Mouse (Mus musculus): ENCODE data around the gene Aldh1a1. TPM values are rescaled to one million over a fixed set of nuclear protein-coding genes. Genes with fewer than 3 reads are reported as not detected.
A peak's percentile ranks its signal among the peaks of the same experiment; 100 is the strongest.

Gene Aldh1a1
- total RNA-seq, 2 experiments from 2014 or later, result 34.4 to 54.5 TPM

DNA sequence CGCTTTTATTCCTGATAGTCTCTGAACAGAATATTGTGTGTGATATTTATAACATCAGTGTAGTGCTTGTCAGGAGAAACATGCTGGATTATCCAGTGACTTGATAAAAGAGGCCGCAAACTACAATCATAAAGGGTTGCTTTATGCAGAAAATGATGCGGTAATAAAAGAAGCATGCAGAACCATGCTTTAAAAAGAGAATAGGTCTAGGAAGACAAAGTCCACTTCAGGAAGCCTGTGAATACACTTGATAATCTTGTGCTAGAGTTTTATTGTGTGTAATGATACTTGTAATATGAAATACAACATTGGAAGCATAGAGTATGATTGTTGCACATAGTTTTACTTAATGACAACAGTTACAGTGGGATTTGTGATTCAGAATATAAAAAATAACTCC, 54.5 kb downstream of the Aldh1a1 start:
- DNase-seq (ENCODE audit: low spot score in 2 of 2), result no peak

DNA sequence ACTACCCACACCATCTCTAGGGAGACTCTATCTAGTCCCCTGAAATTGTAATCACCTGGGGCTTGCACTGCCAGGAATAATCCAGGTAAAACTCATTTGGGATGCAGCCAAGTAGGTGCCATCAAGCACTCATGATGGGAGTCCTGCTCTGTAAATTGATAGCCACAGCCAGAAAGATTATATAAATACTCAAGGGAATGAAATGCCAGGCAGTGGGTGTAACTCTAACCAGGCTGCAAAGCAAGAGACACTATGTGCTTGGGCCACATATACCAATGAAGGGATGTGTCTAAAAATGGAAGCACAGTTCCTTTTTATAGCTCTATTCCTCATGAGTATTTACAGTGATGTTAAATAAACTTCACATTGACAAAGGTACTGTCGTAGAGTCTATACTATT, 56.9 kb downstream of the Aldh1a1 start:
- DNase-seq (ENCODE audit: low spot score in 2 of 2), result no peak

DNA sequence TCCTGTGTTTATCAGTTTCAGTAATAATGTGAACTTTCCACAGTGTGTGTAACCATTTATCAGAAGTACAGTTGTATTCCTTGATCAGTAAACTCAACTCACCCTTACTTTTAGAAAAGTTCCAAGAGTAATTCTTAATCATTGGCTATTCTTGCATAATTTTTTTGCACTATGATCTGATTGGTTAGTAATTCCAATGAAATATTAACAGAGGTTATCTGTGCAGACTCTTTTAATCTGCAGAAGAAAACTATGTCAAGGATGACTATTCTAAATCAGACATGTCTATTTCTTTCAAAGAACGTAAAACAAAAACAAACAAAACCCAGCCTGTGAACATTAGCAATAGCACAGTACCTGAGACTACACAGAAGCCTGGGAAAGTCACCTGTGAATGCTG, 62.9 kb downstream of the Aldh1a1 start:
- no peak for DNase-seq (ENCODE audit: low spot score in 2 of 2)

DNA sequence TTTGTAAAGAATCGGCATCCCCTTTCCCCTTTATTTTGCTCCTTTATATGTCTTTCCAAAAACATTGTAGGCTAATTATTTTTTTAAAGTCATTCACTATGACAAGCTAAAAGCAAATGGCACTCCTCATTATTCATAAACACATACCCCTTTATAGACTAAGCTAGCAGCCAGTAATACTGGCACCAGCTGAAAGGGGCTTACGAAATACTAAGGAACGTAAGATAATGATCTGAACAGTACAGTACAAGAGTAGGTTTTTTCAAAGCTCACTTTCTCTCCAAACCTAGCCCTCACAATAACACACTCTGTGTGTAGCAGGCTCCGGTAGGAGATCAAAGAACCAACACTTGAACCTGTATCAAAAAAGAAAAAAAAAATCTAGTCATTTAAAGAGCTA, 64.7 kb downstream of the Aldh1a1 start:
- DNase-seq (ENCODE audit: low spot score in 2 of 2), result no peak

DNA sequence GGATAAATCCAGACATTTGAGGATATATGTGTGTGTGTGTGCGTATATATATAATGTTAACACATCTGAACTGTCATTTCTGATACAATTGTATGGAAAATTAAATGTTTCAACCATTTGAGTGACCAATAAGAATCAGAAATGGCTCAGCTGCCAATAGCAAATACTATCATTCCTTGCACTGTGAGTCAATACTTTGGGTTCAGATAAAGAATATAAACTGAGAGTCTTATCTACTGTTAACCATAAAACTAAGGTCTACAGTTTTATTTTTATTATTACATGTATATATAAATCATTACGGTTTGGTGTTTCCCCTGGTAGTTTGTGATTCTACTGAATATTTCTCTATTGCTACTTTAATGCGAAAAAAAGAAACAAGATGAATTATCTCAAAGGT, 65.6 kb downstream of the Aldh1a1 start:
- DNase-seq (ENCODE audit: low spot score in 2 of 2), result no peak

DNA sequence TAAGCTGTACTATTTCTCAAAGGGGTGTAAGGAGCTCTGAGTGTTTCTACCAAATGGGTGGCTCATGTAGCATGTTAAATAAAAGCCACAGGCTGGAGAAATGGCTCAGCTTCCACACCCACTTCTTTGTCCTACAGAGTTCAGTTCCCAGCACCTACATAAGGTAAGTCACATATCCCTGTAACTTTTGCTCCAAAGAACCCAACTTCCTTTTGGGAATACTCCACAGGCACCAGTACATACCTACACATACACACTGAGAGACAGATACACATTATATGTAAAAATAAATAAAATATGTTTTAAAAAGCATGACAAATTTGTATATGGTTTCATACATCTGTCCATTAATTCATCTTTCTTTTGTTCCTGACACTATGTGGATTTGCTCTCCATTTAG, 66.0 kb downstream of the Aldh1a1 start:
- DNase-seq (ENCODE audit: low spot score in 2 of 2), result no peak

DNA sequence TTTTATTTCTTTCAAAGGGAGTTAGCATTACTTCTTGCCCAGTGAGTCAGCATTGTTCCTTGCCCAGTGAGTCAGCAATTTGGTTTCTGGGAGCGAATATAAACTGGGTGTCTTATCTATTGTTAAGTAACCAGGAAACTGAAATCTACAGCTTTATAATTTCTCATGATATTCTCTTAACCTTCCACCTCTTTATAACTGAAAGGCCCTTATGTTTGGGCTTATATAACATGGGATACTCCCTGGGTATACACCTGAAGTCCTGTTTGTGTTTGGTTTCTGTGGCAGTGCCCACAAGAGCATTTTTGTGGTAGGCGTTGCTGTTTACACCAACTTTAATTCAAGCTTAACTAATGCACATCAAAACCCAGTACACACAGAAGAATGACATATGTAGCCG, 66.4 kb downstream of the Aldh1a1 start:
- DNase-seq (ENCODE audit: low spot score in 2 of 2), result no peak

DNA sequence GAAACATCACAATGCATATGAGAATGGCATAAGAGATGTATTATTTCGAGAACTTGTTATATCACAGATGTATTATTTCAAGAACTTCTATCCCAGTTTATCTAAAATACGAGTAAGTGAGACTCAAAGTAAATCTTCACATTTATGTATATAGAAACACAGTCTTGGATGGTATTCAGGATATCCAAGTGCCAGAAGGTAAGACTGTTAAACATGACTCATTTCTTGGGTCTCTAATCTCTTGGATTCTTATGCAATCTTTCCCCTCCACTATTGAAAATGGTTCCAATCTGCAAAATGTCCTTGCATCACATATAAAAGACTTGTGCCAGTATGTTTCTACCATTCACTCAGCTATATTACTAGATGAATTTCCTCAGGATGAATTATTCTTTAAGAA, 67.4 kb downstream of the Aldh1a1 start:
- DNase-seq (ENCODE audit: low spot score in 2 of 2), result no peak

DNA sequence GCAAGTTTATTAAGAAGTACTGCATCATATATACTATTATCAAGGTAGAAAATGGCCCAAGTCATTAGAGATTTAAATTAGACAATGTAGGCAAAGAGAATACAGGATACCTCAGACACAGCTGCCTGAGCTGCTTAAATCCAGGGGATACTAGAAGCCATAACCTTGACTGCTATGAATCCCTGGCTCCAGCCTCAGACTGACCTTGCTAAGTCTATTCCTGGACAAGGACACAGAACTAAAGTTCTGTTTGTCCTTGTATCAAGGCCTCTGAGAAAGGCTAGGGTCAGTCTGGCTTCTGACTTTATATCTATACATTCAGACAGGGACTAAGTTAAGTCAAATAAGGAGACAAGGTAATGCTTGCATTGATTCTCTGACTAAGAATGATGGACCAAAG, 69.9 kb downstream of the Aldh1a1 start:
- no peak for DNase-seq (ENCODE audit: low spot score in 2 of 2)

DNA sequence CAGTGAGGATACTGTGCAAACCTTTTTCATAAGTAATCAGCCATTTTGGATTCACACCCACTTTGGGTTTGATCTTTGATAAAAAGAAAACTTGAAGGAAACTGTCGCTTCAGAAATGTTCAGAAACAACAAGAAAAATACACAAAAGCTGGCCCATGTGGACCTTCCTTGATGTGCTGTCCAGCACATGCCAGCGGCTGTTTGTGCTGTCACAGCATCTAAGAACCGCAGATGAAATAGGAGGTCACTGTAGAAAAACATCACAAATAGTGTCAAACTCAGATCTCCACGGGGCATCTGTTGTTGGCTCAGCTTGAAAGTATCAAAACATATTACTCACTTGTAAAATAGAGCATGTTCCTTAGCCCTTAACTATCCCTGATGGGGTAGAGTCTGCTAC, 73.8 kb downstream of the Aldh1a1 start:
- no peak for DNase-seq (ENCODE audit: low spot score in 2 of 2)

DNA sequence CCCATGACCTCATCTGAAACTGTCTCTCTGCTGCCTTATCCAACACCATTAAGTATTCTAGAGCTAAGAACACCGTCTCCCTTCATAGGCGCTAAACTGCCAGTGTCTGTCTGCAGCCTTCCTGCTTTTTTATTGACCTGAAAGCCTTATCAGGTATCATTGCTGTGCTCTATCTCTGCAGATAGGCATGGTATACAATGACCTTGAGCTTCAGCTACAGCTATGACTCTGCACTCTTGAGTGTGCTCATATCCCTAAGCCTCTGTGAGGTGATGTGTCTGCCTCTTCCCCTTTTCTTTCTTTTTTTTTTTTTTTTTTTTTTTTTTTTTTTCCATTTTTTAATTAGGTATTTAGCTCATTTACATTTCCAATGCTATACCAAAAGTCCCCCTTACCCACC, 74.5 kb downstream of the Aldh1a1 start:
- DNase-seq (ENCODE audit: low spot score in 2 of 2), result no peak

DNA sequence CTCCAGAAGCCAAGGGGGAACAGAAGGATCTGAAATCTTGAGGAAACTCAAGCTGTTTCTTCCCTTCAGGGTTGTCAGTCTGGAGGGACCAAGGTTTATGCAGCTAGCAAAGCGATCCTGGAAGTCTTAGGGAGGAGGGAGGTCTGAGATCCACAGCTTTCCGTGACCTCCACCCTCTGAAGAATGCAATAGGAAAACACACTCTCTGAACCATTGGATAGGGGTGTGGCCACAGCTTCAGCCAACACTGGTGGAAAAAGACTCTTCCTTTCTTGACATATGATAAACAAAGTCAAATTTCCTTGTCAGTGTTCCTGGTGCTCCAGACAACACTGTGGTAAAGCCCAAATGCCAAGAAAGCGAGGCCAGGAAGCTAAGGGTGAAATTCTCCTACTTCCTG, 84.5 kb downstream of the Aldh1a1 start:
- no peak for DNase-seq (ENCODE audit: low spot score in 2 of 2)

DNA sequence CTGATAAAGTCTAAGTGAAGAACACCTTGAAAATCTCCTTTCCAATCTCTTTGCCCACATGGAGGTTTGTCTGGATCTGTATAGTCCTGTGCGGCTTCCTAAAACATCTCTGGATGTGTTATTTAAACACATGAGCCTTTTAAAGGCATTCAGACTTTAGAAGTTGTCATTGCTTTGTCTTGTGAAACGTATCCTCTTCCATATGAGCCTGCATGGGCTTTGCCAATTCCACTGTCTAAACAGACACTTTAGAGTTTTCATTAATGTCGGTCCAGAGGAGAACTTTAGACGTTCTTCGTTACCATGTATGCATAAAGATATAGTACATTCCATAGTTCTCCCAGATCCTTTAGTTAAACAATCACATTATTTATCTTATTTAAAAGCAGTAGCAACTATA, 84.9 kb downstream of the Aldh1a1 start:
- DNase-seq (ENCODE audit: low spot score in 2 of 2), result no peak

DNA sequence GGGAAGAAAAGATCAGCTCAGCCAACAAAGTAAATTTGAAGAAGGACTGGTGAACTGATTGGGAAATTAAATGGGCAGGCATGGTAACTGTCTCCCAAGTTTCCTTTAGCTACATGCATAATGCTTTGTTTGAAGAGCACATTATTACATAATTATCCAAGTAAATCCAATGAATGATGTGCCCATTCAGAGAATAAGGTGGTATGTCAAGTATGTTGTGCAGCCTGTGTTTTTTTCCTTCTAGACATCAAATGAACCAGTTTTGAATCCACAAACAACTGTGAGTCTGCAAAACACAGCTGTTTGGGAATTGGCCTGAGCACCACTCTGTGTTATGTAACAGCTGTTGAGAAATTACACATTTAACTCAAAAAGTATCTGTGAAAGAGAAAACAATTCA, 107.4 kb downstream of the Aldh1a1 start:
- DNase-seq (ENCODE audit: low spot score in 2 of 2), result no peak

DNA sequence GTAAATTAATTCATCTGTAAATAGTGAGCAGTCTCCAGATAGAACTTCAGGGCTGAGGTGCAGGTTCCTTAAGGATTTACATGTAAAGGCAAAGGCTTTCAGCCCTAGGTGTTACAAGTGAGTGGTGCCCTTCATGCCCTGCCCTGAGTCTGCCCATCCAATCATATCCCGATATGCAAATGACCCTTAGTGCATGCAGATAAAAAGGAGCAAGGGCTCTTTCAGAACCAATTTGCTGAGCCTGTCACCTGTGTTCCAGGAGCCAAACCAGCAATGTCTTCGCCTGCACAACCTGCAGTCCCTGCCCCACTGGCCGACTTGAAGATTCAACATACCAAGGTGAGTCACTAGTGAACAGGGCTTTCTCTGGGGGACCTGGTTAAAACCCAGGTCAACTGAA, 109.2 kb downstream of the Aldh1a1 start:
- DNase-seq (ENCODE audit: low spot score in 2 of 2), result no peak

DNA sequence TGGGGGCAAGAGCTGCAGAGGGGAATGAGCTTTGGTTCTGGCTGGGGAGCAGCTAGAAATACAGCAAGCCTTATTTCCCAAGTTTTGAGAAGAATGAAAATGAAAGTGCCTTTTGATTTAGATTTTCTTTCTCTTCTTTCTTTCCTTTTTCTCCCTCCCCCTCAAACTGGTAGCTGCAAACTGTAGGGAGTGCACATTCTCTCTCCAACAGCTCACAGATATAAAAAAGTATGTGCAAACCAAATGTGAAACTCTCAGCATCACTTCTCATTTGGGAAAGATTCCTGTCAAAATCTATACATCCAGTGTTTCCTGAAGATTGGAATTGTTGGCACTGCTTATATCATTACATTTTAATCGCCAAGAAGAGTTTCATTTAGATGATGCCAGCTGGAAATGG, 110.7 kb downstream of the Aldh1a1 start:
- no peak for DNase-seq (ENCODE audit: low spot score in 2 of 2)

DNA sequence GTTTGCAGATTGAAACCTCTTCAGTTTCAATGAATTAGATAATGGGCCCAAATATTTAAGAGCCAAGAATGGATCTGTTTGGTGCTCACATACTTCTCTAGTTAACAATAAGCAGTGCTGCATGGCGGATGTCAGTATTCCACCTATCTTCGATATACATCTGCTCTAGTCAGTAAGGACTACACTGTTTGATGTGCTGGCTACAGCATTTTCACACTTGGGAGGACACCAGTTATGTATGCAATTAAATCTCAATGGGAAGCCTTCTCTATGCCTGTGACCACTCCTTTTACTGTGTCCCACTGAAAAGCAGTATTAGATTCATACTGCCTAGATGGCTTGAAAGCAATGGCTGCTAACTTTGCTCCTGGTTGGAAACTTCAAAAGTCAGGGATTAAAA, 111.4 kb downstream of the Aldh1a1 start:
- DNase-seq (ENCODE audit: low spot score in 2 of 2), result no peak

DNA sequence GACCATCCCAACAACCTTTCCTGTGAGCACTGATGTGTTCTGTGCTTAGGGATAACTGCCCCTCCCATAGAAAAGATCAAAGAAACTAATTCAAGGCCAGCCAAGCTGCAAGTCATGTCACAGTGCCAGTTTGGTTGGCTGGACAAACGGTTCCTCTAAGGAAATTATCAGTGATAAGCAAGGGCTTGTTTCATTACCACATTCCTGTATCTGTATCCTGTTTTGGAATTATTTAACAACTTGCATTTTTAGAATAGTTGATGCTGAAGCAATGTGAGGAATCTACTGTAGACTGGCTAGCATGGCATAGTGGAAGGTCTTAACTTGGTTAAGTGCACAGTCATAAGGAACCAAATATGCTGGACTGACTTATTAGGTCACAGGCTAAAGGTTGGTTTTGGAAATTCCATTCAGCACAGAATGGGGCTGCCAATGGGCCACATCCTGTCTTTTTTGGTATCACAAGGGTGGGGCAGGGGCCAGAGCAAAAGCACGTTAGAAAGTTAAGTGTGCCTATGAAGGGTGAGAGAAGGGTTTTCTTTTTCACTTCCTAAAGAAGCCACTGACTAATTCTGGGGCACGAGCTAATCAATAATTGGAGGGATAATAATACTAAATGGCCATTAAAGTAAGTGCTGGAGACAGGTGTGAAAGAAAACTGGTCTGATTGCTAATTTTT, 121.9 kb downstream of the Aldh1a1 start:
- no peak for DNase-seq (ENCODE audit: low spot score in 2 of 2)

DNA sequence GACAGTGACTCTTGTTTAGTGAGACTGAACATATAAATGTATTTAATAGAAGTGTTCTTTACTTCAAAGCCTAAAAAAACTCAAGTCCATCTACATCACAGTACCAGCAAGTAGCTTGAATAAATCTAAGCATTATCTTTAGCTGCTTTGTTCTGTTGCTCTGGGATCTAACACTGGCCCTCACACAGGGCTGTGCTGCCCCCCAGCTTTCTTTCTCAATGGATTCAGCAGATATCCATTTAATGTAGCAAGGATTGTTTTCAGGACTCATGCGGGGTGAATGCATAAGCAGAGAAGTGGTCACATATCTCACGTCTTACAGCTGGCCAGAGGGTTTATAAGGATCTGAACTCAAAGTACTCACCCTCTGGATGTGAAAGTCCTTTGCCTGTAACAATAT, 129.9 kb downstream of the Aldh1a1 start:
- no peak for DNase-seq (ENCODE audit: low spot score in 2 of 2)

DNA sequence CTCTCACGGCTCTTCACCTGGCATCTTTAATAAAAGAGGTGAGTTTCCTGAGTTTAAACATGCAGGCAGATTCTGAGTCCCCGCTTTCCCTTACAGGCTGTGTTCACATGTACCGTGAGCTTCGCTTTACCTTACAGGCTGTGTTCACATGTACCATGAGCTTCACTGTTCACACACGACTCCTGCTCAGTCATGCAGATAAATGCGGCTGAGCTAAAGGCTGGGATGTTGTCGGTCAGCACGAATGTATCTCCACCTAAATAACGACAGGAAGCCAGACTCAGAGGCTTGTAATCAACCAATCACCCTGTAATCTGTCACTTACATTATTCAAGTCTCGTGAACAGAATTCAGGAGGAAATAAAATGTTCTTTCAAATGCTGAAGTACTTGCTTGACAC, 130.9 kb downstream of the Aldh1a1 start:
- DNase-seq (ENCODE audit: low spot score in 2 of 2), result no peak

DNA sequence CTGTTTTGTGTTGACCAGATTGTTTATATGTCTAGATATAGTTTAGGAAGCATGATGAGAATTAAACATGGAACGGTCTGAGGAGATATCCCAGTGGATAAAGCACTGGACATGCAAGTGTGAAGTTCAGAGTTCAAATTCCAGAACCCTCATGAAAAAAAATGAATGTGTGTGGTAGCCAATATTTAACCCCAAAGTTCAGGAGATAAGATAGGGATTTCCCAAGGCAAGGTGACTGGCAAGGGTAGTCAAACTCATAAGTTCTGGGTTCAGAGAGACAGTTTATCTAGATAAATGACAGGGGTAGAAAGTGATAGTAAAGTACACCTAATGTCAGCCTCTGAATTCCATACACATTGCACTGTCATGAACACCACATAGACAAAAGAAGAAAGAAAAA, 138.5 kb downstream of the Aldh1a1 start:
- no peak for DNase-seq (ENCODE audit: low spot score in 2 of 2)

DNA sequence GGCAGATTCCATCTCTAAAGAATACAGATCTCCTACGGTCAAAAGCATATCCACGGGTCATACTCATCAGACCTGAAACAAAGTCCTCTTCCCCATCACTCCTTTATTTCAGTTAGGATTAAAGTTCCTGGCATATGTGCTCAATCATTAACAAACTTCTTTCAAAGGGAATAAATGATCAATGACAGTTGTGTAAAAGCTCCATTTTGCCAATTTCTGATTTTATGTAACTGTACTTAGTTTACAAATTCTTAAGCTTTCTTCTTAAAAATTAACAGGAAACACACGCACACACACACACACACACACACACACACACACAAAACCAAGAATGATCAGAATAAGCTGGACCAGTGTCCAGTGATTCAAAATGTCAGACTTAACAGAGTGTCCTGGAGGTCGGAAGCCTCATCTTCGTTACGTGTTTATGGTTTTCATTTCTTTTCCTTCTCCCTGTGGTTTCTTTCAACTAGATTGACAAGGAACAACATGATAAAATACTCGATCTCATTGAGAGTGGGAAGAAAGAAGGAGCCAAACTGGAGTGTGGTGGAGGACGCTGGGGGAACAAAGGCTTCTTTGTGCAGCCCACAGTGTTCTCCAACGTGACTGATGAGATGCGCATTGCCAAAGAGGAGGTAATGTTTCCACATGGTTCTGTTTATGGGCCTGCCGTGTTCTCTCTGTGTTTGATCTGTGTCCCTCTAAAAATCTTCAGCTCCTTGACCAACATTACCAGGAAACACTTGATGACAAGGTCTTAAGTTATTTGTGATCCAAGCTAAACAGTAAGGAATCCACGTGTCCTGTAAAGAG, 141.6 kb downstream of the Aldh1a1 start:
- peak in 1 of 2 experiments; percentile 3 for DNase-seq (ENCODE audit: low spot score in 2 of 2)

DNA sequence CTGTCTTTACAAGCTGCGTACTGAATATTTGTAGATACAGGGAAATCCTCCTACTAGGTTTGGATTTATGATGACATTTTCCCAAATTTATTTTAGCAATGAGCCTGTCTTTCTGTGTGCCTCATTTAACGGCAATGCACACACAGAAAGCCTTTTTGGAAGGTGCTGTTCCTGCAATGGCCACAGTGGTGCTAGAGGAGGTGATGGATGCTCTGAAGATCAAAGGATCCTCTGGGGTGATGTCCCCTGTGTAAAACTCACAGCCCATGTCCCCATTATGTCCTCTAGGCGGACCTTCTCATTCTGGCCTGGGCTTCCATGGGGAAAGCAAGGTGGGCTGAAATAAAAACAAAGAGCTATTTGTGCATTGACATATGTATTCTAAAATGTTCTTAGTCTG, 151.8 kb downstream of the Aldh1a1 start:
- DNase-seq (ENCODE audit: low spot score in 2 of 2), result no peak

Measured in left cerebral cortex, adult 18-20 months (tissue).